8 mouse cellular contexts compared by ENCODE assay signal in the genomic region with DNA sequence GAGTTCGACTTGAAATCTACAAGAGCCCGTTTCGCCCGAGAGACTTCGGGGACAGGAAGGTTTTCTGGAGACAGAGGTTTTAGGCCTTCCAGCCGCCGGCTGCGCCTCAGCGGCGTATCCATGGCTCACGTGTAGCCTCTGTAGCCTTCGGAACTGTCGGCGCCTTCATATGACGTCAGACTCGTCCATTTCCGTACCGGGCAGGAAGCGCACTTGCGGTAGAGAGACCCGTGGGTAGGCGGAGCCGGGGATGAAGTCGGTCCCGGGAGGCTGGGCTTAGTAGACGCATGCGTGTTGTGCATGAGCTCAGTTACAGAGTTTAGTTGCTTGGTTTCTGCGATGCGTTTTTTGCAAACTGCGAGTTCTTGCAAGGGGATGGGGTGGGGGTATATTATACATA. TPM values are rescaled to one million over a fixed set of nuclear protein-coding genes. Genes with fewer than 3 reads are reported as not detected.
A peak's percentile ranks its signal among the peaks of the same experiment; 100 is the strongest.
DNase-seq lines count a peak whose midpoint lies in the region; ATAC-seq lines count a peak whose summit lies in the region.

Gene Ccdc86 (minus strand): TSS at position 155 of the 400 bp plus-strand sequence.

- 0% methylated on average over 30 of the region's 30 CpGs for WGBS in intestine, embryonic 14.5 days

- H3K9me3 ChIP-seq in intestine, embryonic 14.5 days (ENCODE audit: control insufficient read depth, low read length), result no peaks in the 10 kb centered on the region

- H3K36me3 ChIP-seq in intestine, embryonic 14.5 days (ENCODE audit: control insufficient read depth, insufficient read depth, low read length), result peaks cover 21% of the 10 kb centered on the region

- intact Hi-C loops in left cerebral cortex, postnatal 14 days (cut with DNase I), result loop anchor here (5.0 kb wide), 1 partner anchor 42 kb away; no protein-coding TSS in a partner anchor

- peak within 1 kb of the TSS; percentile 84 for H3K4me2 ChIP-seq in intestine, embryonic 14.5 days (ENCODE audit: low read length)

- H3K4me1 ChIP-seq in intestine, embryonic 14.5 days (replicated peaks; ENCODE audit: control insufficient read depth, insufficient read depth, low read length), result peaks cover 36% of the 10 kb centered on the region

- DNase-seq in adrenal gland, adult 18-20 months (ENCODE audit: low spot score in 2 of 2), result peak; percentile 92 to 93
- peak; percentile 99 for DNase-seq in embryo, embryonic 11 days
- peak; percentile 93 for DNase-seq in gastrocnemius, postnatal 25 days
- DNase-seq in intestine, embryonic 14.5 days (ENCODE audit: low spot score), result peak; percentile 98
- DNase-seq in left cerebral cortex, postnatal 14 days (ENCODE audit: low spot score in 2 of 2), result peak; percentile 98
- peak; percentile 99 for DNase-seq in mesoderm, embryonic 11.5 days (ENCODE audit: low read depth, low spot score)
- DNase-seq in right cerebral cortex, postnatal 36 days (ENCODE audit: low spot score in 2 of 2), result peak; percentile 96 to 97
- DNase-seq in yolk sac, embryonic 10.5 days (ENCODE audit: low spot score), result peak; percentile 95

- peak within 1 kb of the TSS; percentile 67 for H3K27ac ChIP-seq in intestine, embryonic 14.5 days (ENCODE audit: low read depth)

- H3K4me3 ChIP-seq in intestine, embryonic 14.5 days (ENCODE audit: low read depth, low read length), result peak within 1 kb of the TSS; percentile 63

- H3K9ac ChIP-seq in intestine, embryonic 14.5 days (ENCODE audit: low read length), result peak within 1 kb of the TSS; percentile 74

- no peaks in the 10 kb centered on the region for H3K27me3 ChIP-seq in intestine, embryonic 14.5 days (replicated peaks; ENCODE audit: control insufficient read depth, insufficient read depth, low read length)

- ATAC-seq in intestine, embryonic 14.5 days (replicated peaks; ENCODE audit: low FRiP score, low TSS enrichment, low read depth), result peak; percentile 97

RNA-seq across cellular contexts. Expression of gene Ccdc86, which starts in this region (rescaled TPM):
- 10 to 100 TPM; 16.2 to 20.0 TPM for total RNA-seq in adrenal gland, adult 18-20 months (2021)
- 10 to 100 TPM; 10.5 to 15.5 TPM for total RNA-seq in gastrocnemius, postnatal 25 days (2021)
- polyA plus RNA-seq in intestine, embryonic 14.5 days (2014; fragmentation: Nextera tagmentation; extraction: Ambion mirVana), result 29.7 and 32.4 TPM in 2 replicates
- total RNA-seq in left cerebral cortex, postnatal 14 days (2021), result 1 to 10 TPM; 8.5 to 8.9 TPM

Comparison
In these comparisons a context has a peak if more than half of its experiments do, and no peak if none do; other contexts are left out.
1. Peak in every context shown above with its lines: DNase-seq, ATAC-seq, H3K4me3 ChIP-seq and H3K27ac ChIP-seq.